Mouse (Mus musculus) R1 (cell line): ENCODE results near the gene Tecpr1.

Experiments used
- DNase-seq: peaks from one replicate; pipeline ENCODE4 v3.0.0-alpha.2; 2018; ENCODE audit warnings: low read depth, low spot score

Gene Tecpr1

GRCm38 (mm10) chr5:144223503-144223862, at the start of gene Tecpr1:
Tecpr1 (minus strand) TSS chr5:144223615.
- peak; percentile 97 for DNase-seq

- no peak for DNase-seq
Measured at GRCm38 (mm10) chr5:144271772-144272171, 48.4 kb upstream of the Tecpr1 start.

GRCm38 (mm10) chr5:144271118-144271517, 47.7 kb upstream of the Tecpr1 start:
- DNase-seq = no peak

GRCm38 (mm10) chr5:144270420-144270819, 47.0 kb upstream of the Tecpr1 start:
- peak; percentile 32 for DNase-seq

- no peak for DNase-seq
Measured at GRCm38 (mm10) chr5:144269926-144270325, 46.5 kb upstream of the Tecpr1 start.

GRCm38 (mm10) chr5:144267535-144268241, 44.3 kb upstream of the Tecpr1 start:
- peak; percentile 66 for DNase-seq

- peak; percentile 49 for DNase-seq
Measured at GRCm38 (mm10) chr5:144263496-144263895, 40.1 kb upstream of the Tecpr1 start.

- no peak for DNase-seq
Measured at GRCm38 (mm10) chr5:144263082-144263481, 39.7 kb upstream of the Tecpr1 start.

GRCm38 (mm10) chr5:144261829-144262228, 38.4 kb upstream of the Tecpr1 start:
- DNase-seq = no peak

- no peak for DNase-seq
Measured at GRCm38 (mm10) chr5:144261309-144261708, 37.9 kb upstream of the Tecpr1 start.

- no peak for DNase-seq
Measured at GRCm38 (mm10) chr5:144260464-144260863, 37.0 kb upstream of the Tecpr1 start.

GRCm38 (mm10) chr5:144259228-144259627, 35.8 kb upstream of the Tecpr1 start:
- no peak for DNase-seq

GRCm38 (mm10) chr5:144258687-144259086, 35.3 kb upstream of the Tecpr1 start:
- no peak for DNase-seq

- DNase-seq = no peak
Measured at GRCm38 (mm10) chr5:144258131-144258611, 34.8 kb upstream of the Tecpr1 start.

- DNase-seq = no peak
Measured at GRCm38 (mm10) chr5:144257451-144258110, 34.2 kb upstream of the Tecpr1 start.

GRCm38 (mm10) chr5:144256888-144257287, 33.5 kb upstream of the Tecpr1 start:
- DNase-seq = no peak

GRCm38 (mm10) chr5:144256541-144256870, 33.1 kb upstream of the Tecpr1 start:
- DNase-seq = no peak

GRCm38 (mm10) chr5:144255632-144256540, 32.5 kb upstream of the Tecpr1 start:
- DNase-seq = peak; percentile 73

GRCm38 (mm10) chr5:144254811-144255631, 31.6 kb upstream of the Tecpr1 start:
- peak; percentile 93 for DNase-seq

GRCm38 (mm10) chr5:144254122-144254810, 30.9 kb upstream of the Tecpr1 start:
- DNase-seq = no peak

- DNase-seq = no peak
Measured at GRCm38 (mm10) chr5:144253212-144253611, 29.8 kb upstream of the Tecpr1 start.
